Mouse (Mus musculus) heart, adult 2 months (tissue): Measurements from ENCODE around the gene Gnas.

Experiments
- CTCF ChIP-seq: fragments of 200-600 bp; IDR thresholded peaks from 2 replicates; pipeline ENCODE4 v1.8.1; 2022; ENCODE audit warnings: antibody characterized with exemption, mild to moderate bottlenecking, moderate library complexity
- EP300 ChIP-seq: fragments of 200-500 bp; IDR thresholded peaks from 2 replicates; pipeline ENCODE4 v1.6.1; 2011; ENCODE audit warnings: low read depth, low read length, control low read depth; ENCODE audit not compliant: insufficient read depth
- POLR2A ChIP-seq: fragments of 200-500 bp; IDR thresholded peaks from 2 replicates; pipeline ENCODE4 v1.6.1; 2011; ENCODE audit warnings: mild to moderate bottlenecking, low read depth, low read length, control low read depth; ENCODE audit not compliant: insufficient read depth

DNA sequence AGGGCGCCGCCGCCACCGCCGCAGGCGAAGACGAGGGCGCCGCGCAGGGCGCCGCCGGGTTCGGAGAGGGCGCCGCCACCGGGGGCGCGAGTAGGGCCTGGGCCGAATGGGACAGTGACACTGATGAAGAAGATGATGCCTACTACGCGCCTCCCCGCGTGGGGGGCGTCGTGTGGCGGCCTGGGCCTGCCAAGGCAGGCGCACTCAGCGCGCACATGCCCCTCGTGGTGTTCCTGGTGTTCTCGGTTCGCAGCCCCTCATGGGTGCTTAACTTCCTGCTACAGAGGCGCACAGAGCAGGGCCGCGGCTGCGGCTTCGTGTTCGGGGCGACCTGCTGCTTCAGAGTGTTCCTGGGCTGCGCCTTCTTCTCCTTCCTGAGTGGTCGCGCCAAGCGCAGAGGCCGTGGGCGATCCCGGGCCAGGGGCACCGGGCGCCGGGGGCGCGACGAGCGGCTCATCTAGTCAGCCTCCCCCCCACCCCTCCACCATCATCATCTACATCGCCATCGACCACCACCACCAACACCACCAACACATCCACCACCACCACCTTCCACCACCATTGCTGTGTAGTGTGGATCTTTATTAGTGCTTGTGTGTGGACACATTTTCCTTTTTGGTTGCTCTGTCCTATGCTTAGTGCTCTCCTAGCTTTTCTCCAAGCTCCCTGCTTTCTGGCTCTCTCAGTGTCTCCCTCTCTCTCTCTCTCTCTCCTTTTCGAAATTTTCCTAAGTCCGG lies 45.0 kb downstream of the Gnas start:
- TF ChIP-seq POLR2A: peak; percentile 61
- 0 out of 2 replicates have a peak, but pooled peaks have one; percentile 19 for TF ChIP-seq EP300
- TF ChIP-seq CTCF: peak; percentile 38
